Mouse (Mus musculus) urinary bladder, postnatal 4 days (tissue): ENCODE results near the gene Tubg1.

Source experiments
- DNase-seq, 2 experiments: peaks; one replicate each; pipeline ENCODE4 v3.0.0; 2021 to 2022; ENCODE audit warnings: low spot score in 2 of 2

Tubg1 gene

GRCm38 (mm10) chr11:101164677-101165580 is 45.2 kb downstream of the Tubg1 start:
- no peak for DNase-seq

- peak in 1 of 2 experiments; percentile 19 for DNase-seq
Observed at GRCm38 (mm10) chr11:101166357-101166756, 46.6 kb downstream of the Tubg1 start.

- DNase-seq: no peak
Observed at GRCm38 (mm10) chr11:101167211-101167962, 47.6 kb downstream of the Tubg1 start.

- no peak for DNase-seq
Observed at GRCm38 (mm10) chr11:101167963-101168300, 48.2 kb downstream of the Tubg1 start.

- peak in 1 of 2 experiments; percentile 61 for DNase-seq
Observed at GRCm38 (mm10) chr11:101168301-101168980, 48.7 kb downstream of the Tubg1 start.

- peak in 1 of 2 experiments; percentile 31 for DNase-seq
Observed at GRCm38 (mm10) chr11:101169301-101170107, 49.8 kb downstream of the Tubg1 start.

- DNase-seq: peak; percentile 78 to 80
Observed at GRCm38 (mm10) chr11:101170354-101170810, 50.6 kb downstream of the Tubg1 start, which contains the start of gene Cntnap1. Gene Cntnap1 (plus strand): TSS chr11:101170523.

GRCm38 (mm10) chr11:101170811-101171610 is 51.3 kb downstream of the Tubg1 start, which contains the start of gene Plekhh3:
Gene Plekhh3 (minus strand): TSS chr11:101171351.
- peak; percentile 94 to 95 for DNase-seq

- DNase-seq: peak in 1 of 2 experiments; percentile 67
Observed at GRCm38 (mm10) chr11:101171721-101172433, 52.1 kb downstream of the Tubg1 start.

- DNase-seq: no peak
Observed at GRCm38 (mm10) chr11:101172434-101172815, 52.7 kb downstream of the Tubg1 start.

- DNase-seq: no peak
Observed at GRCm38 (mm10) chr11:101173112-101173511, 53.4 kb downstream of the Tubg1 start.

- DNase-seq: peak in 1 of 2 experiments; percentile 80
Observed at GRCm38 (mm10) chr11:101173631-101174388, 54.1 kb downstream of the Tubg1 start.

- DNase-seq: no peak
Observed at GRCm38 (mm10) chr11:101174389-101174745, 54.6 kb downstream of the Tubg1 start.

- DNase-seq: no peak
Observed at GRCm38 (mm10) chr11:101174851-101175628, 55.3 kb downstream of the Tubg1 start, which contains the start of gene Ccr10. Gene Ccr10 (minus strand): TSS chr11:101175443.

GRCm38 (mm10) chr11:101175636-101176116 is 55.9 kb downstream of the Tubg1 start:
- DNase-seq: no peak
